Mouse (Mus musculus) CH12.LX (cell line): ENCODE measurements around the gene Ttc14. TPM values are rescaled to one million over a fixed set of nuclear protein-coding genes. Genes with fewer than 3 reads are reported as not detected.

Experiments used
- DNase-seq: peaks from one replicate; pipeline ENCODE4 v3.0.0-alpha.2; 2013; ENCODE audit errors: extremely low read depth
- H3K27ac ChIP-seq: 2 replicates; pipeline ENCODE4 v1.5.1; 2012; ENCODE audit warnings: low read depth, mild to moderate bottlenecking, control low read depth, moderate library complexity; ENCODE audit not compliant: insufficient read depth
- H3K27me3 ChIP-seq: replicated peaks from 2 replicates; pipeline ENCODE3; 2012; ENCODE audit warnings: inconsistent platforms
- H3K36me3 ChIP-seq, 2 experiments: replicated peaks in 1 of 2; 2 replicates each; pipeline versions ENCODE3 to v1.6.1; 2012; ENCODE audit warnings: inconsistent platforms in 1 of 2, low read length in 1 of 2, mild to moderate bottlenecking in 1 of 2, mixed read lengths in 1 of 2, moderate library complexity in 1 of 2; ENCODE audit not compliant: control insufficient read depth in 1 of 2, insufficient read depth in 1 of 2
- H3K4me1 ChIP-seq, 2 experiments: 2 replicates each; pipeline ENCODE4 v1.6.1; 2012; ENCODE audit warnings: inconsistent platforms in 1 of 2, moderate library complexity in 1 of 2; ENCODE audit not compliant: insufficient read depth in 2 of 2, control insufficient read depth in 1 of 2
- H3K4me2 ChIP-seq: 2 replicates; pipeline ENCODE4 v1.6.1; 2012; ENCODE audit warnings: low read depth, mild to moderate bottlenecking, control low read depth; ENCODE audit not compliant: poor library complexity, insufficient read depth, severe bottlenecking
- H3K4me3 ChIP-seq, 3 experiments: fragments of 150-350 bp in 1 of 3; sonication (generic) in 1 of 3; replicated peaks in 1 of 3; 2 replicates each; pipeline versions ENCODE3 to v1.5.1; 2011 to 2012; ENCODE audit warnings: low read depth in 2 of 3, low read length in 2 of 3, mild to moderate bottlenecking in 2 of 3, moderate library complexity in 2 of 3, control low read depth in 1 of 3, improper control_type of control experiment in 1 of 3, inconsistent platforms in 1 of 3, mixed read lengths in 1 of 3; ENCODE audit not compliant: poor library complexity in 1 of 3
- H3K79me2 ChIP-seq: replicated peaks from 2 replicates; pipeline ENCODE4 v1.6.1; 2012; ENCODE audit warnings: mild to moderate bottlenecking, moderate library complexity; ENCODE audit not compliant: control insufficient read depth, poor library complexity, insufficient read depth, severe bottlenecking; ENCODE audit errors: extremely low read depth
- H3K9ac ChIP-seq: 2 replicates; pipeline ENCODE4 v1.6.1; 2012; ENCODE audit warnings: low read depth, mild to moderate bottlenecking, control low read depth, moderate library complexity; ENCODE audit not compliant: insufficient read depth
- H3K9me3 ChIP-seq: replicated peaks from 2 replicates; pipeline ENCODE3; 2012; ENCODE audit warnings: low read length, inconsistent platforms, mixed read lengths
- BHLHE40 ChIP-seq: IDR thresholded peaks from 2 replicates; pipeline ENCODE4 v1.6.1; 2011; ENCODE audit warnings: mild to moderate bottlenecking, low read depth, low read length, improper control_type of control experiment
- CHD1 ChIP-seq: IDR thresholded peaks from 2 replicates; pipeline ENCODE4 v1.6.1; 2012; ENCODE audit warnings: low read depth, low read length, improper control_type of control experiment, inconsistent platforms
- CTCF ChIP-seq, 2 experiments: IDR thresholded peaks in 1 of 2; conservative IDR thresholded peaks in 1 of 2; 2 replicates each; pipeline ENCODE4 v1.5.1; 2011 to 2012; ENCODE audit warnings: low read depth in 2 of 2, low read length in 2 of 2, improper control_type of control experiment in 1 of 2, inconsistent platforms in 1 of 2, mild to moderate bottlenecking in 1 of 2, moderate library complexity in 1 of 2
- E2F4 ChIP-seq: IDR thresholded peaks from 2 replicates; pipeline ENCODE4 v1.6.1; 2011; ENCODE audit warnings: low read depth, low read length, improper control_type of control experiment; ENCODE audit not compliant: insufficient replicate concordance
- GABPA ChIP-seq: IDR thresholded peaks from 2 replicates; pipeline ENCODE4 v1.6.1; 2012; ENCODE audit warnings: low read depth, low read length, improper control_type of control experiment, inconsistent platforms; ENCODE audit not compliant: insufficient replicate concordance
- IRF4 ChIP-seq: IDR thresholded peaks from 2 replicates; pipeline ENCODE4 v1.6.1; 2014; ENCODE audit warnings: low read depth, mild to moderate bottlenecking, inconsistent platforms, low read length, improper control_type of control experiment
- JUN ChIP-seq: IDR thresholded peaks from 2 replicates; pipeline ENCODE4 v1.6.1; 2011; ENCODE audit warnings: low read depth, mild to moderate bottlenecking, low read length, improper control_type of control experiment, moderate library complexity; ENCODE audit not compliant: insufficient read depth
- JUND ChIP-seq: conservative IDR thresholded peaks from 2 replicates; pipeline ENCODE4 v1.6.1; 2011; ENCODE audit warnings: low read depth, low read length, improper control_type of control experiment
- KAT2A ChIP-seq: IDR thresholded peaks from 2 replicates; pipeline ENCODE4 v1.6.1; 2012; ENCODE audit warnings: low read length, improper control_type of control experiment, inconsistent platforms; ENCODE audit not compliant: insufficient replicate concordance
- MAX ChIP-seq: IDR thresholded peaks from 2 replicates; pipeline ENCODE4 v1.6.1; 2011; ENCODE audit warnings: low read length, improper control_type of control experiment
- MXI1 ChIP-seq: IDR thresholded peaks from 2 replicates; pipeline ENCODE4 v1.6.1; 2011; ENCODE audit warnings: mild to moderate bottlenecking, low read depth, low read length, improper control_type of control experiment
- NRF1 ChIP-seq: IDR thresholded peaks from 2 replicates; pipeline ENCODE4 v1.6.1; 2014; ENCODE audit warnings: low read depth, mild to moderate bottlenecking, inconsistent platforms, low read length, improper control_type of control experiment, moderate library complexity
- POLR2A ChIP-seq: IDR thresholded peaks from 2 replicates; pipeline ENCODE4 v1.6.1; 2011; ENCODE audit warnings: low read depth, mild to moderate bottlenecking, improper control_type of control experiment, low read length
- POLR2AphosphoS2 ChIP-seq: IDR thresholded peaks from 2 replicates; pipeline ENCODE4 v1.6.1; 2011; ENCODE audit warnings: low read depth, low read length, improper control_type of control experiment
- RAD21 ChIP-seq: IDR thresholded peaks from 2 replicates; pipeline ENCODE4 v1.6.1; 2011; ENCODE audit warnings: low read depth, mild to moderate bottlenecking, low read length, improper control_type of control experiment, moderate library complexity
- RCOR1 ChIP-seq: conservative IDR thresholded peaks from 2 replicates; pipeline ENCODE4 v1.6.1; 2012; ENCODE audit warnings: low read depth, mild to moderate bottlenecking, inconsistent platforms, low read length, improper control_type of control experiment
- SMC3 ChIP-seq: IDR thresholded peaks from 2 replicates; pipeline ENCODE4 v1.6.1; 2011; ENCODE audit warnings: low read depth, low read length, improper control_type of control experiment
- TCF12 ChIP-seq: IDR thresholded peaks from 2 replicates; pipeline ENCODE4 v1.6.1; 2014; ENCODE audit warnings: low read depth, mild to moderate bottlenecking, inconsistent platforms, low read length, improper control_type of control experiment
- USF2 ChIP-seq: conservative IDR thresholded peaks from 2 replicates; pipeline ENCODE4 v1.6.1; 2011; ENCODE audit warnings: low read depth, low read length, improper control_type of control experiment
- ZC3H11A ChIP-seq: IDR thresholded peaks from 2 replicates; pipeline ENCODE4 v1.6.1; 2012; ENCODE audit warnings: low read depth, mild to moderate bottlenecking, inconsistent platforms, low read length, improper control_type of control experiment
- ZMIZ1 ChIP-seq: IDR thresholded peaks from 2 replicates; pipeline ENCODE4 v1.6.1; 2012; ENCODE audit warnings: low read depth, mild to moderate bottlenecking, inconsistent platforms, low read length, improper control_type of control experiment
- ZNF384 ChIP-seq: IDR thresholded peaks from 2 replicates; pipeline ENCODE4 v1.6.1; 2012; ENCODE audit warnings: low read depth, low read length, improper control_type of control experiment, inconsistent platforms
- dilution Hi-C: fragments of 300-500 bp; cut with MboI; formaldehyde crosslinking; loops from 2 replicates; pipeline ENCODE4 v1.14.3; 2020; ENCODE audit warnings: low sequenced_read_pairs; ENCODE audit not compliant: extremely low pct_unique_long_range_greater_than_20kb, extremely low pct_ligation_motif_present
- in situ Hi-C: fragments of 300-500 bp; cut with MboI; formaldehyde crosslinking; loops from 3 replicates; pipeline ENCODE4 v1.14.3; 2019; ENCODE audit warnings: low sequenced_read_pairs, low pct_ligation_motif_present, low pct_unique_long_range_greater_than_20kb, mixed read lengths
- polyA plus RNA-seq: library from polyadenylated mRNA; unstranded; fragments of >175 nt; gene quantifications from 2 replicates; pipeline ENCODE4 v1.2.1, GENCODE M21; 2012; ENCODE audit warnings: low read depth; ENCODE audit not compliant: insufficient read length
- total RNA-seq, 2 experiments: library from RNA; depleted of rRNA; stranded (reverse); fragments of 300-350 nt in 1 of 2; fragments of >200 nt in 1 of 2; gene quantifications; 2 replicates each; pipeline ENCODE4 v1.2.3; 2012 to 2014

Ttc14 gene
- total and polyA plus RNA-seq, 3 experiments = 21.5 to 38.2 (median 30.5) TPM

GRCm38 (mm10) chr3:33807151-33807550 lies 7.5 kb downstream of the Ttc14 start:
- Histone ChIP-seq H3K4me2 (no peak overlapping the region), H3K4me1 (peaks cover 0 to 5% of the 10 kb centered on the region in 2 experiments; a peak in 2 of 4 replicates), H3K79me2 (no peaks in the 10 kb centered on the region; the same call in 1 of the 2 replicates), H3K4me3 (no peak overlapping the region), H3K36me3 (peaks cover 36 to 78% of the 10 kb centered on the region in 2 experiments), H3K27ac (no peak overlapping the region), H3K9ac (no peak overlapping the region), H3K27me3 (no peaks in the 10 kb centered on the region), H3K9me3 (no peaks in the 10 kb centered on the region)
- TF ChIP-seq TCF12 (no peak), ZNF384 (no peak), CHD1 (no peak), POLR2A (no peak), ZMIZ1 (no peak), POLR2AphosphoS2 (no peak), KAT2A (no peak), JUND (no peak), RCOR1 (no peak), GABPA (no peak), IRF4 (no peak), BHLHE40 (no peak), CTCF (conservative IDR thresholded peaks at IDR 0.05 in 1 of 2, IDR thresholded peaks at IDR 0.05 in 1 of 2; ENCODE audit: low read depth in 2 of 2, low read length in 2 of 2) (no peak), JUN (no peak), USF2 (no peak), NRF1 (no peak), E2F4 (no peak), SMC3 (no peak), MXI1 (no peak), MAX (no peak)
- DNase-seq = no peak
- in situ Hi-C loops = loop anchor here (25.0 kb wide), 1 partner anchor 255 kb away; no protein-coding TSS in a partner anchor
- dilution Hi-C loops = no loop called here

- no peaks in the 10 kb centered on the region for H3K4me1 ChIP-seq
- no peak overlapping the region for H3K4me3 ChIP-seq
- H3K27ac ChIP-seq = no peak overlapping the region
- no peaks in the 10 kb centered on the region for H3K27me3 ChIP-seq
- no peaks in the 10 kb centered on the region for H3K9me3 ChIP-seq
- no peak overlapping the region for H3K9ac ChIP-seq
- in situ Hi-C loops = loop anchor here (25.0 kb wide), 1 partner anchor 238 kb away; no protein-coding TSS in a partner anchor
- H3K79me2 ChIP-seq = no peaks in the 10 kb centered on the region
- peak; percentile 49 for DNase-seq
- peak; percentile 66 for TF ChIP-seq SMC3
- TF ChIP-seq CTCF (conservative IDR thresholded peaks at IDR 0.05 in 1 of 2, IDR thresholded peaks at IDR 0.05 in 1 of 2; ENCODE audit: low read depth in 2 of 2, low read length in 2 of 2) = peak; percentile 78 to 87
- peak; percentile 96 for TF ChIP-seq RAD21
- TF ChIP-seq USF2 = no peak
- peak; percentile 25; the same call in 1 of the 2 replicates for TF ChIP-seq ZC3H11A
- dilution Hi-C loops = no loop called here
- H3K4me2 ChIP-seq = no peak overlapping the region
- no peaks in the 10 kb centered on the region for H3K36me3 ChIP-seq
These were observed 24.7 kb downstream of the Ttc14 start for GRCm38 (mm10) chr3:33824135-33824946.
